Mouse (Mus musculus): ENCODE data around the gene Krt23.

Gene Krt23

GRCm38 (mm10) chr11:99492733-99493573 is at the start of gene Krt23:
TSS of gene Krt23 (minus strand) at chr11:99493137.
- DNase-seq (ENCODE audit: low read depth, low spot score), result no peak

GRCm38 (mm10) chr11:99539721-99540120 is 46.8 kb upstream of the Krt23 start:
- DNase-seq (ENCODE audit: low read depth, low spot score), result peak; percentile 36

DNA sequence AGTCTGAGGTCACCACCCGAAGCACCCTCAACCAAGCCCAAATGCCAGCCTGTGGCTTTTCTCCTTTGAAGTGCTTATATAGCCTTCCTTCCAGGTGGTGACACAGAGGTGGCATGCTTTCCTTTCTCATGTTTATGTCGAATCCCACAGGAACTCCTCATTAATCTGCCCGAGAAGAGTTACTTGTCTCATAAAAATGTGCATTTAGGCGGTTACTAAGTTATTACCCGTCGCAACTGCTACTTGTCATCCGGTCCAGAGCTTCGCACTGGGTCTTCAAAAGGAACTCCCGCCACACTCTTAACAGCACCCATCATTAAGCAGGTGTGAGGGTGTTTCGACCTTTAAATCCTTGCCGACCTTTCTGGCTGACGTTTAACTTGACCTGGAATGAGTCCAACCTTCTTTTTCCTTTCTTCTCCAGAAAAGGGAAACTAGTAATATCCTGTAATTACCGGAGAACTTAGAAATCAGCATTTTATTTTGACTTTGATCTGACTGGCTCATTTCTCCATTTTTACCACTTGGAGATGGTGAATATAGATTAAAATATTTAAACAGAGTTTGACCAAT is 28.4 kb upstream of the Krt23 start, which contains the start of gene Krt39:
Gene Krt39, minus strand, starts transcription at position 51 of the 573 bp plus-strand sequence.
- no peak for DNase-seq (ENCODE audit: low read depth, low spot score)

- DNase-seq (ENCODE audit: low read depth, low spot score), result no peak
Measured at GRCm38 (mm10) chr11:99514098-99514497, 21.2 kb upstream of the Krt23 start.

DNA sequence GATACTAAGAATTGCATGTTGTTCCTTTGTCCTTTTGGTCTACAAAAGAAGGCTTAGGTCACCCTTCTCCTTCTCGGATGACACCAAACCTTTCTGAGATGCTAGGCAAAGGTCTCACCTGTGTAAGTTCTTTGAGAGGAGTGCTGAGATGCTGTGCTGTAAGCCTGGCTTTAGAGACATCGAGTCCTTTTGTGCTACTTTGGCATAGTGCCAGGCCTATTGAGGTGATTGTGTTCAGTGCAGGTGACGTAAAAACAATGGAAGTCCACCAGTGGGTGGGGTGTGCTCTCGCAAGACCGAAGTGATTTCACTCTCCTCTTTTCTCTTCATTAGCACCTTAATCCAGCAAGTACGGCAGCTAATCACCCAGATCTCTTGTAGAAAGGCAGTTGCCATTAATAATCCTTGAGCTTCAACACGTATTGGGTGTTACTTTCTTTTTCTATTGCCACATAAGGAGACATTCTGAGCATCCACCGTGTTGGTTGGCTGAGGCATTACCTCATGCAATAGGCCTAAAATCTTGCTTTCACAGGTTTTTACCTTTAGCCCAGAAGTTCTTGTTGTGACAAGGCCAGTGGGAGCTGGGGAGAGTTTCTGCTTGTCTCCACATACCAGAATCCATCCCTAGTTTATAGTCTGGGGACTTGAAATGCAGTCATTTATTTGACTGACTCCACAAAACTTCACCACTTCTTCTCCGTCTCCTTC is 7.3 kb upstream of the Krt23 start:
- no peak for DNase-seq (ENCODE audit: low read depth, low spot score)

DNA sequence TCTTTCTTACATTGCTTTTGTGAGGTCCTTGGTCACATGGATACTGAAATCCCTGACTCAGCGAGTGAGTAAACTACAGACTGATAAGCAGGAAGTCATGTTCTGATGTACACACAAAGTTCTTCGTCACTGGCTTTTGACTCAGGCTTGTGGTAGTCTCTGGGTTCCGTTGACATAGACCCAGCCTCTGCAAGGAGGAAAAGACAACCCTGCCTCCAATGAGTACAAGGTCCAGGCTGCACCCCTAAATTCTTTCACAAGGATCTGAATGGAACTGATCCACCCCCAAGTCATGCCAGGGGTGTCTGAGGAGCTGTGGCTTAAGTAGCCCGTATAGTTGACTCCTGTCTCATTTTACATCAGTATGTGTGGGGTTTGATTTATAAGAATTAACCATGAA is 3.5 kb upstream of the Krt23 start:
- no peak for DNase-seq (ENCODE audit: low read depth, low spot score)

DNA sequence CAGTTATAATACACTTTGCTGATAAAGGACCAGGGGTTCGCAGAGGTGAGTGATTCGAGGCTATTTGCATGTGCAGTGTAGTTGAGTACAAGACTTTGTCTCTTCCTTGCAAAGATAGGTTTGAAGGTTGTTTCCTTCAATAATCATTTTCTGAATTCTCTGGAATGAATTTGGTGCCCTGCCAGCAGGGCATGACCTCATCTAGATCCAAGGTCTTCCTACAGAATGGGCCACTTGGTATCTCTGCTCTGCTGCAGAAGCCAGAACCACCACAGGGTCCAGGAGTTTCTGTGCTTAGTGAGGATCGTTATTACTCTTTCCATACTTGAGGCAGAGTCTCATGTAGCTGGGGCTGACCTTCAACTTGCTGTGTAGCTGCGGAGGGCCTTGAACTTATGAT is 1.8 kb upstream of the Krt23 start:
- no peak for DNase-seq (ENCODE audit: low read depth, low spot score)

- DNase-seq (ENCODE audit: low read depth, low spot score), result no peak
Measured at GRCm38 (mm10) chr11:99493574-99493850, 575 bp upstream of the Krt23 start.

- no peak for DNase-seq (ENCODE audit: low read depth, low spot score)
Measured at GRCm38 (mm10) chr11:99491040-99491439, 1.9 kb downstream of the Krt23 start.

GRCm38 (mm10) chr11:99490624-99491023 is 2.3 kb downstream of the Krt23 start:
- DNase-seq (ENCODE audit: low read depth, low spot score), result no peak

DNA sequence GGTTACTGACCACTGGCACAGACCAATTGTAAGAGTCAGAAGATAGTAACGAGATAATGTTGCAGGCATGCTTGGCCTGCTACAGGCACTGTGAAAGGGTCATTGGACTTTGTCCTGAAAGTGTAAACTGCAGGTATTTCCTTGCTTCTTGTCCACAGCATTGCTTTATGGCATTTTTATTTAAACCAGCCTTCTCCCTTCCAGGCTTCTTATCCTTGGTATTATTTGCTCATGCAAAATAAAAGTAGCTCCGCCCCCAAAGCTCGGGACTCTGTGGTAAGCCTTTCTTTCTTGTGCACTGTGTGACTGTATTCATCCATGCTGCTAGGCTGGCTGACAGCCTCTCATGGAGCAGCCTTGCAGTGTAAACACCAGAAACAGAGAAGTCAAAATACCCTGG is 3.7 kb downstream of the Krt23 start:
- no peak for DNase-seq (ENCODE audit: low read depth, low spot score)

- DNase-seq (ENCODE audit: low read depth, low spot score), result no peak
Measured at GRCm38 (mm10) chr11:99474981-99475380, 18.0 kb downstream of the Krt23 start.

- DNase-seq (ENCODE audit: low read depth, low spot score), result no peak
Measured at GRCm38 (mm10) chr11:99473433-99473832, 19.5 kb downstream of the Krt23 start.

DNA sequence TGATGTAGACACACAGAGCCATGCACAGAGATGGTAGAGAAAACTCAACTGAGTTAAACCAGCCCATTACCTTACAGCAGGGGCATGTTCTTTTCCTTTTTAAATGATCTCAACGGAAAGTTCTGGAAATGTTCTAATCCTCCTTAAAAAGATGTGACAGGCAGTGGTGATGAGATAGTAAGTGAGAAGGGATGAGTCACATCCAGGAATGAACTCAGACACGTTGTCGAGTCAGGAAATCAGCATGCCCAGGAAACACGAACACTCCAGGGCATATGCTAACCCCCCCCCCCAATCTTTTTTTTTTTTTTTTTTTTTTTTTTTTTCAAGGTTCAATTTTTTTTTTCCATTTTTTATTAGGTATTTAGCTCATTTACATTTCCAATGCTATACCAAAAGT is 20.5 kb downstream of the Krt23 start:
- DNase-seq (ENCODE audit: low read depth, low spot score), result no peak

DNA sequence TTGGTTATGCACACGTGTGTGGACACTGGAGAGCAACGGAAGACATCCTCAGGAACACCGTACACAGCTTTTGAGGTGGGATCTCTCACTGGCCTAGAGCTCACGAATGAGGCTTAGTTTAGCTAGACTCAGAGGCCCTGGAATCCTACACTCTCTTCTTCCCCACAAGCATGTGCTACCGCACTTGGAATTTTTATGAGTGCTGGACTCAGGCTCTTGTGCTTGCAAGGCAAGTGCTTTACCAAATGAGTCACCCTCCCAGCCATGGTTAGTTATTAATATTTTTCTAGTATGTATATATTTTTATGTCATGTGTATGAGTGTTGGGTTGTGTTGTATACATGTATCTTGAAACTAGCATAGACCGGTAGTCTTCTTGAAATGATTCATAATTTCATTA is 21.0 kb downstream of the Krt23 start:
- DNase-seq (ENCODE audit: low read depth, low spot score), result no peak

DNA sequence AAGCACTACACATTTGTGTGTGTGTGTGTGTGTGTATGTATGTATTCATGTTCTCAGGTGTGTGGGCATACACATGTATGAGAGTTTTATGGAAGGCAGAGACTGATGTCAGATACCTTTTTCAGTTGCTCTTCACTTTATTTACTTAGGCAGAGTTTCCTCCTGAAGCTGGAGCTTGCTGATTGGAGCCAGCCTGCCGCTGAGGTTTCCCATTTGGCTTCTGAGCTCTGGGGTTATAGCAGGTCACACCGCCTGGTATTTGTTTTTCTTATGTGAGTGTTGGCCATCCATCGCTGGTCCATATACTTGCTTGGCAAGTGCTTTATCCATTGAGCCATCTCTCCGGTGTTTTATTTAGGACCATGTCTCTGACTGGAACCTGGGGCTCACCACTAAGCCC is 23.7 kb downstream of the Krt23 start:
- DNase-seq (ENCODE audit: low read depth, low spot score), result no peak

DNA sequence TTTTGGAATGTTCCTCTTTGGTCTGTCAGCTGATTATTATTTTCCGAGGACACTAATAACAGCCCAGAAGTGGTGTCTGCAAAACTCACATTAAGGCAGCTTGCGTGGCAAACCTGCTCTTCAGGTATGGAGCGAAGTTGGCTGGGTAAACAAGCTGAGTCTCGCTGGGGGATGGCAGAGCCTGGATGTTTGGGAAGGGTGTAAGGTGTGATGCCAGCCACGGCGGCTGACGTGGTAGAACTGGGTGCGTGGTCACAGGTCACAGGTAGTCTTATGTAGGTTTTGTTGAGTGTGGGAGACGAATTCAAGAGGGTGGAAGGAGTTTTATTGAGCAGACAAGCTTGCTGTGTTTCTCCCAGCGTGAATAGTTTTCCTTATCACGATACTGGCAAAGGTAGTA is 24.4 kb downstream of the Krt23 start:
- DNase-seq (ENCODE audit: low read depth, low spot score), result no peak

- DNase-seq (ENCODE audit: low read depth, low spot score), result no peak
Measured at GRCm38 (mm10) chr11:99466316-99466715, 26.6 kb downstream of the Krt23 start.

DNA sequence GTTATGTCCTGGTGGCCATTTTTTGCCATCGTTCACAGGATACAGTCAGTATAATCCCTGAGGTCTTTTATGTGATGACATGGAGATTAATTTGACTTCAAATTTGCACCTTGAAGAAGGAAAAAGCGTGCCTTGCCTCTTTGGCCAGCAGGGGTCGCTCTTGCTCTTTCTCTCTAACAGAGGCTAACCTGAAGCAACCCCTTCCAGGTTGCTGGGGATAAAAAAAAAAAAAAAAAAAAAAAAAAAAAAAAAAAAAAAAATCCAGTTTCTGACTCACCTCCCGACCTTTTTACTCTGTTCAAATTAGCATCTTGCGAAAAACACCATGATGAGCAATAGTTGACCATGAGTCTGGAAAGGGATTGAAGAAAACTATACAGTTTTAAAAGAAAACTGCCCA is 28.1 kb downstream of the Krt23 start:
- peak; percentile 85 for DNase-seq (ENCODE audit: low read depth, low spot score)

- DNase-seq (ENCODE audit: low read depth, low spot score), result peak; percentile 77
Measured at GRCm38 (mm10) chr11:99463155-99463554, 29.8 kb downstream of the Krt23 start.

- no peak for DNase-seq (ENCODE audit: low read depth, low spot score)
Measured at GRCm38 (mm10) chr11:99461736-99462135, 31.2 kb downstream of the Krt23 start.

- DNase-seq (ENCODE audit: low read depth, low spot score), result no peak
Measured at GRCm38 (mm10) chr11:99458887-99459286, 34.0 kb downstream of the Krt23 start.

GRCm38 (mm10) chr11:99454759-99455158 is 38.2 kb downstream of the Krt23 start:
- DNase-seq (ENCODE audit: low read depth, low spot score), result no peak
